Mouse (Mus musculus) myocyte (in vitro differentiated cells): ENCODE data around the gene Rab10.

ENCODE experiments used
- E2F4 ChIP-seq: IDR thresholded peaks from one replicate; pipeline ENCODE4 v1.6.1; 2011; ENCODE audit warnings: mild to moderate bottlenecking, control low read depth, moderate library complexity; ENCODE audit not compliant: insufficient read depth
- MYOD1 ChIP-seq, 3 experiments: IDR thresholded peaks; one replicate each; pipeline ENCODE4 v1.6.1; 2011; ENCODE audit warnings: control low read depth in 2 of 3, low read depth in 2 of 3, mild to moderate bottlenecking in 2 of 3, moderate library complexity in 1 of 3; ENCODE audit not compliant: insufficient read length in 2 of 3, control insufficient read depth in 1 of 3
- POLR2A ChIP-seq: IDR thresholded peaks from one replicate; pipeline ENCODE4 v1.6.1; 2011; ENCODE audit warnings: low read depth, mild to moderate bottlenecking, control low read depth, moderate library complexity; ENCODE audit not compliant: insufficient read length
- POLR2AphosphoS2 ChIP-seq: IDR thresholded peaks from one replicate; pipeline ENCODE4 v1.6.1; 2011; ENCODE audit warnings: low read depth, control low read depth; ENCODE audit not compliant: insufficient read length
- REST ChIP-seq: IDR thresholded peaks from one replicate; pipeline ENCODE4 v1.6.1; 2011; ENCODE audit warnings: mild to moderate bottlenecking, control low read depth, moderate library complexity; ENCODE audit not compliant: insufficient read depth, insufficient read length

- TF ChIP-seq POLR2A (no peak), POLR2AphosphoS2 (no peak), MYOD1 (IDR thresholded peaks at IDR 0.05; ENCODE audit: control insufficient read depth in 1 of 3, insufficient read length in 2 of 3, low read depth in 2 of 3) (peak; percentile 62 to 95 (median 93)), REST (no peak), E2F4 (no peak)
Observed at GRCm38 (mm10) chr12:3267397-3267796, 42.4 kb downstream of the Rab10 start.
